Mouse (Mus musculus): Measurements from ENCODE around the gene Il15.

Il15 gene

GRCm38 (mm10) chr8:82370657-82371056, 32.4 kb downstream of the Il15 start:
- DNase-seq (ENCODE audit: inconsistent age in 2 of 2, low spot score in 1 of 2), result no peak

GRCm38 (mm10) chr8:82361061-82361460, 42.0 kb downstream of the Il15 start:
- no peak for DNase-seq (ENCODE audit: inconsistent age in 2 of 2, low spot score in 1 of 2)

GRCm38 (mm10) chr8:82356091-82356490, 46.9 kb downstream of the Il15 start:
- no peak for DNase-seq (ENCODE audit: inconsistent age in 2 of 2, low spot score in 1 of 2)

- peak in 1 of 2 experiments; percentile 68 for DNase-seq (ENCODE audit: inconsistent age in 2 of 2, low spot score in 1 of 2)
Measured at GRCm38 (mm10) chr8:82351268-82351943, 51.6 kb downstream of the Il15 start.

- DNase-seq (ENCODE audit: inconsistent age in 2 of 2, low spot score in 1 of 2), result no peak
Measured at GRCm38 (mm10) chr8:82349299-82349698, 53.7 kb downstream of the Il15 start.

GRCm38 (mm10) chr8:82346485-82346884, 56.5 kb downstream of the Il15 start:
- DNase-seq (ENCODE audit: inconsistent age in 2 of 2, low spot score in 1 of 2), result peak in 1 of 2 experiments; percentile 44

- no peak for DNase-seq (ENCODE audit: inconsistent age in 2 of 2, low spot score in 1 of 2)
Measured at GRCm38 (mm10) chr8:82331675-82332234, 71.3 kb downstream of the Il15 start.

- no peak for DNase-seq (ENCODE audit: inconsistent age in 2 of 2, low spot score in 1 of 2)
Measured at GRCm38 (mm10) chr8:82327986-82328652, 74.9 kb downstream of the Il15 start.

GRCm38 (mm10) chr8:82326061-82326460, 77.0 kb downstream of the Il15 start:
- DNase-seq (ENCODE audit: inconsistent age in 2 of 2, low spot score in 1 of 2), result no peak

- no peak for DNase-seq (ENCODE audit: inconsistent age in 2 of 2, low spot score in 1 of 2)
Measured at GRCm38 (mm10) chr8:82325586-82325985, 77.4 kb downstream of the Il15 start.

- DNase-seq (ENCODE audit: inconsistent age in 2 of 2, low spot score in 1 of 2), result no peak
Measured at GRCm38 (mm10) chr8:82317446-82317845, 85.6 kb downstream of the Il15 start.

- DNase-seq (ENCODE audit: inconsistent age in 2 of 2, low spot score in 1 of 2), result no peak
Measured at GRCm38 (mm10) chr8:82306424-82306823, 96.6 kb downstream of the Il15 start.

- DNase-seq (ENCODE audit: inconsistent age in 2 of 2, low spot score in 1 of 2), result no peak
Measured at GRCm38 (mm10) chr8:82296256-82296655, 106.8 kb downstream of the Il15 start.

- no peak for DNase-seq (ENCODE audit: inconsistent age in 2 of 2, low spot score in 1 of 2)
Measured at GRCm38 (mm10) chr8:82291659-82292058, 111.4 kb downstream of the Il15 start.

GRCm38 (mm10) chr8:82285866-82286265, 117.2 kb downstream of the Il15 start:
- no peak for DNase-seq (ENCODE audit: inconsistent age in 2 of 2, low spot score in 1 of 2)

- DNase-seq (ENCODE audit: inconsistent age in 2 of 2, low spot score in 1 of 2), result no peak
Measured at GRCm38 (mm10) chr8:82281995-82282394, 121.0 kb downstream of the Il15 start.
